Mouse (Mus musculus) R1 (cell line): ENCODE measurements at regions not wholly inside any gene's neighbourhood (a gene's known extent, or its start where the extent isn't known, plus 50 kb on each side); places are given as distances from the start of the nearest gene placed in this dataset.

Experiments used
- DNase-seq: peaks from one replicate; pipeline ENCODE4 v3.0.0-alpha.2; 2018; ENCODE audit warnings: low read depth, low spot score

GRCm38 (mm10) chr4:7228980-7229379 is 1009.9 kb downstream of the Car8 start:
- DNase-seq, result no peak

DNA sequence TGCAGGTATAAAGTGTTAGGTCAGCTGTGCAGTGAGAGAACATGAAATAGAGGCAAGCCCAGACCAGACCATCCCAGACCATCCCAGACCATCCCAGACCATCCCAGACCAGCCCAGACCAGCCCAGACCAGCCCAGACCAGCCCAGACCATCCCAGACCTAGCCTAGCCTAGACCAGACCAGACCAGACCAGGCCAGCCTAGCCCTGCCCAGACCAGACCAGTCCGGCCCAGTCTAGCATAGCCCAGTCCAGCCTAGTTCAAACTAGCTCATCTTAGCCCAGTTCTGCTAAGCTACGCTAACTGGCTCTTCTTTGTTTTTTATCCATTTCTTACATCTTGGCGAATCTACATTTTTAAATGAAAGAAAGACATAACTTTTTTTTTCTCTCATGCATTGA is 1015.9 kb downstream of the Car8 start:
- DNase-seq, result no peak

DNA sequence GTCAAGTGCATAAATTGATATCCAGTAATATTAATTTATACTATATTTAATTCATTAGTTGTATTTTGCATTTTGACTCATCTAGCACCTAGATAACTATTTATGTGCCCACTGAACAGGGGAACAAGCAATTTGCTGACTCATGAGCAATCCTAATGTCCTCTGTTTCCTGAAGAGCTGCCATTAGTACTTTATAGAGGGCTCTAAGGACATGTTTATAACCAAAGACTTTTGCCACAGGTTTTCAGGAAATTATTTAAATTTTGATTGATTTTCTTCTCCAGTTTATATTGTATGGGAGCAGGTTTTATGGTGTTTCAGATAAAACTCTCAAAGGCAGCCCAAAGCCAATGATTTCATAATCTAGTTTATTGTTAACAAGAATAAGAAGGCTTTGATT is 1018.4 kb downstream of the Car8 start:
- no peak for DNase-seq

DNA sequence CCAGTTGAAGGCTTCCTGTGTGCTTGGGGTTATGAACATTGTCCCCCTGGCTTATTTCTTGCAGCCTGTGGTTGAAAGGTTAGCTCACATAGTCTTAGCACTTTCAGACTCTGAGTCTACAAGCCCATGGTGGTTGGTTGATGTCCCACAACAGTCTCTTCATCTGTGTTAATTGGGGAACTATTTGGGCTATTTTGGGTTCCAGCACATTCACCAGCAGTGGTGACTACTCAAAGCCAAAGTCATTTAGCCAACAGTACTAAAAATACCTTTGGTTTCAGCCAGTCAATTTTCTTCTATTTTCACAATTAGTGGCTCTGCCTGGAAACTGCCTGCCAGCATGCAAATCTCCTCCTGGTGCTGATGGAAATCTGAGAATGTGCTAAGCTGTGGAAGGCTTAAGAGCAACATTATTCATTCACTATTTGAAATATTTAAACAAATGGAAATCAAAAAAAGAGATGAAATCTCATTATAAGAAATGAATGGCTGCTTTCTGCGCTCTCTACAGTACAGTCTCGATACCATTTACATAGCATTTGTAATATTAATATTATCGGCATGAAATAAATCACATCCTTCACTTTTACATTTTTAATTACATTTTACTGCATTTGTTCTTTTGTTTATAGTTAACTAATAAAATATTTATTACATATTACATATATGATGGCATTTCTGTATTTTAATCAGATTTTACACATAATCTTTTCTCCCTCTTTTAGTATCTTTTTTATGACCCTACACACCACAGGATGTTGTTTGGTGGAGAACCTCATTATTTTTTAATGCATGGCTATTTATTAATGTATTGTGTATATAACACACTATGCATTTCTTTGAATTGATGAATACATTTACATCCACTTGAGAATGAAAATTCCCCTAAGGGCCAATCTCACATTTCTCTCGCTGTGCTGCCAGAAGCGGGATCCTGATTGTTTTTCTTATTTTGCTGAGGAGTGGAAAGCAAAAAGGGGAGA is 1023.5 kb downstream of the Car8 start:
- DNase-seq, result no peak

DNA sequence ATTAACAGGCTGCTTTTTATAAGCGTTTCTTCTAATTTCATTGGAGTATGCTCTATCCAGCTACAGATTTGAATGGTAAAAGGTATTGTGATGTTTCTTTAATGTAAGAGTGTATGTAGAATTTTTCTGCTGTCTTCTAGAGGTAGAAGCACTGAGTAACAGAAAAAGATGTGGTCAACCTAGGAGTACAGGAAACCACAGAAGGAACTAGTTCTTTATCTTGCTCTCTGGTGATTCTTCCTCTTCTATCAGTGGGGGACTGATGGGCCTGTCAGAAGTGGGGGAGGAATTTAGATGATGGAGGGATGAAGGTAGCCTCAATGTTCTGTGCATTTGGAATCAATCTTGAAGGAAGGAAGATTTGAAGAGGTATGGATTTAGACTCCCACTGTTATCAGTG is 1031.9 kb downstream of the Car8 start:
- no peak for DNase-seq

GRCm38 (mm10) chr4:7201816-7202215 is 1037.0 kb downstream of the Car8 start:
- DNase-seq, result peak; percentile 27

- DNase-seq, result no peak
These were observed 1038.9 kb downstream of the Car8 start for GRCm38 (mm10) chr4:7199941-7200340.

- no peak for DNase-seq
These were observed 1039.8 kb downstream of the Car8 start for GRCm38 (mm10) chr4:7199052-7199451.

- DNase-seq, result no peak
These were observed 1042.3 kb downstream of the Car8 start for GRCm38 (mm10) chr4:7196570-7196969.

DNA sequence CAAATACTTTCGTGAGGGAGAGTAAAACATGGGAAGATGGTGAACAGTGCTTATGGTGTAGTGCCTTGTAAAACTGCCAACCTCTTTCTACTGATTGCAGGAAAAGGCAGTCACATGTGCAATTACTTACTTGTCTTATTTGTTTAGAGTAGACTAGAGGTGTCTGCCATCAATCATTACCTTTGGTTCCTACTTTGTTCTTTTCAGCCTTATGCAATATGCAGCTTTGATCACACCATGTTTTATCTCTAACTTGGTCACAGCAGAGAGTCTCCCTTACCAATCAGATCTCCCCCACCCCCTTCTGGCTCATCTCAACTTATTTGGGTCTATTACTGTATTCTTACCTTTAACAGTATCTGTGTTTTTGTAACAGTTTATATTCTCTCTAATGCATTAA is 1043.2 kb downstream of the Car8 start:
- DNase-seq, result no peak

- no peak for DNase-seq
These were observed 1046.9 kb downstream of the Car8 start for GRCm38 (mm10) chr4:7191912-7192311.

- DNase-seq, result no peak
These were observed 1047.6 kb downstream of the Car8 start for GRCm38 (mm10) chr4:7191228-7191627.

DNA sequence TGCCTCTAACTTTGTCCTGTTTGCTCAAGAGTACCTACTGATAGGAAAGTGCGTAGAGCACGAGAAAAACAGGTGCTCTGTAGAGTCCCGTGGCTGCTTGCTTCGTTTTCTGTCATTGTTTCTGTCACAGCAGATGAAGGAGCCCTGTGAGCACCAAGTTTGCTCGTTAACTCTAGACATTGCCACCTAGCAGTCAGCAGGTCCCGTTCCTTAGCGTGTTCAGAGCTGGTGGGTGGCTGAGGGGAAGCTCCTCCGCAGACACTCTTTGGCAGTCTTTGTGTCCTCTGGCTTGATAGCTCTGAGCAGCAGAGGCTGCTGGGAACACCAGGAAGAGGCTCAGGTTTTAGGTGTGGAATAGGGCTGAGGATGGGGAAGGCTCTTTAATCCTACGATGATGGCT is 1063.8 kb downstream of the Car8 start:
- no peak for DNase-seq

- DNase-seq, result no peak
These were observed 1066.1 kb downstream of the Car8 start for GRCm38 (mm10) chr4:7172528-7173306.

DNA sequence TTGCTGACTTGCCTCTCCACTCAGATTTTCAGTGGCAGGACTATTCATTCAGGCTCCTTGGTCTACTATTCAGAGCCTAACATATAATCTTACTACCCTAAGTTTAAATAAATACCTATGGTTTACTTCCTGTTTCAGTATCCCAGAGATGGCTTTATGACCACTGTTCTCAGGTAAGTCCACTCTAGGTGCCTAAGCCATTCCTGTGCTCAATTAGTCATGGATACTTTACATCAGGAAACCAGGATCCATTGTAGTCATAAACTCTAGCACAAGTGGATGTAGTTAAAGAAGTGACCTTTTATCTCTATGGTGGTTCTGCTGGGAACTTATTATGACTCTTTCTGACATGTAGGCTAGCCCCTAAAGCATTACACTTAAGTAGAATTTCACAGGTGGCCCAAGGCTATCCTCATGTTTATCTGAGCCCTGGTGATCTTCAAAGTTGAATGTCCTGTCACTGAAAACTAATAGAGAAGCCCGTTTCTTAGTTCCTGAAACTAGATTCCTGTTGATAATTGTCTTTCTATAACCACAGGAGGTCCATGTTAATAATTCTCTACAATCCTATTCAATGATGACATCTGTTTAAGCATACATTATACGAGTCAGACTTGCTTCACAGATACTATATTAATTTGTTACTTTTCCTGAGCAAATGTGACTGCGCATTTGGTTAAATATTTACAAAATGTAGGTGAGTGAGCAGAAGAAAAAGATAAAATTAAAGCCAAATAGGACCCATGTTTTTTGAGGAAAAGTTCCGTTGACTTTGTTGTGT is 1067.0 kb downstream of the Car8 start:
- DNase-seq, result no peak

DNA sequence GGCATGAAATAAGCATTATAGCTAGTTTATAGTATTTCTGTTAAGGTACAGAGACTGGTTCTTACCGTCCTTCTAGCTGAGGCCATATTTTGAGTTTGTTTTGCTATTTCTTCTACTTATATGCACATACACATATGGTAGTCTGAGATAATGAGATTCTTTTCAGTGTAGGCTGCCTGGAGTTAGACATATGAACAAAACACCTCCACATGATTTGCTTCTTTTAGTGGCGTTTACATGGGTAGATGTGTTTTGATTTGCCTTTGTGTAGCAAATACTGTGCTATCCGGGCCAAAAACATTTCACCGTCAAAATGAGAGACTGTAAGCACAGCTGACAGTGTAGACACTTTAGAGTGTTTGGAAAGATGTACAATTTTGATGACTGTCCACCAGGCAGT is 1077.4 kb downstream of the Car8 start:
- no peak for DNase-seq

- no peak for DNase-seq
These were observed 1081.0 kb downstream of the Car8 start for GRCm38 (mm10) chr4:7157883-7158282.

GRCm38 (mm10) chr4:7154256-7154655 is 1084.6 kb downstream of the Car8 start:
- DNase-seq, result peak; percentile 50

GRCm38 (mm10) chr4:7153835-7154234 is 1085.0 kb downstream of the Car8 start:
- DNase-seq, result no peak

GRCm38 (mm10) chr4:7145756-7146155 is 1093.1 kb downstream of the Car8 start:
- no peak for DNase-seq

DNA sequence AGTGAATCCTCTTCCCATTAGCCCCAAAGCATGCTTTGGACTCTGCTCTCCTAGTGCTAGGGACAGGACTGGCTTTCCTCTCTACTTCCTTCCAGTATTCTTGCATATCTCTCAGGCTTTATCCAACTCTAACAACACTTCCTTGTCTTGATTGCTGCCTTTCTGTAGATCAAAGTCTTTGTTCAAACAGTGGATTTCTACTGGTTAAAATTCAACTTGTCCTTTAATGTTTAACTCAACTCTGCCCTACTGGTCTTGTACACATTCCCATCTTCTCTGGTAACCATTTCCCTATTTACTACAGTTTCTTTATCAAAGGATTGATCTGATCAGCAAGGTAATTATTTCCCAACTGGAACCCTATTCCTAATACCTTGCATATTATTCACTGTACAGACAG is 1094.6 kb downstream of the Car8 start:
- DNase-seq, result no peak

DNA sequence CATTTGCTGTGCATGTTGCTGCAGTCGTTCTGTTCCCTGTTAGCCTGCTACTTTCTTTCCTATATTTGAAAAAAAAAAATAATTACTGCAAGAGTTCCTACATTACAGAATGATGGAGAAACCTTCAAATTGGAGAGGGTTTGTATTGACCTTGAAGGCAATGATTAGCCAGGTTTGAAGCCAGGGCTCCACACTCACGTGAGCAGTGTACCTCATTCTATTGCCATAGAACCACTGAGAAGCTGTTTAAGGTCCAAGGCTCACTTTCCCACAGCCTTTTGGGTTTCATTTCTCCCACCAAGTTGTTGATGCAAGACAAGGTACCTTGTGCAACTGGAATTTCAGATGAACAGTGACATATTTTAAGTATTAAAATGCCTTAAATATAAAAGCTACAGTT is 1095.2 kb downstream of the Car8 start:
- DNase-seq, result no peak
